Mouse (Mus musculus) E14TG2a.4 (cell line): Measurements from ENCODE around the gene Mbnl1.

Experiments
- CTCF ChIP-seq: conservative IDR thresholded peaks from 2 replicates; pipeline ENCODE4 v1.5.1; 2014; ENCODE audit warnings: low read length
- NANOG ChIP-seq: IDR thresholded peaks from 2 replicates; pipeline ENCODE4 v1.6.1; 2014; ENCODE audit warnings: borderline replicate concordance, low read length, mixed read lengths
- POU5F1 ChIP-seq: IDR thresholded peaks from 2 replicates; pipeline ENCODE4 v1.6.1; 2014; ENCODE audit warnings: low read length, borderline replicate concordance

DNA sequence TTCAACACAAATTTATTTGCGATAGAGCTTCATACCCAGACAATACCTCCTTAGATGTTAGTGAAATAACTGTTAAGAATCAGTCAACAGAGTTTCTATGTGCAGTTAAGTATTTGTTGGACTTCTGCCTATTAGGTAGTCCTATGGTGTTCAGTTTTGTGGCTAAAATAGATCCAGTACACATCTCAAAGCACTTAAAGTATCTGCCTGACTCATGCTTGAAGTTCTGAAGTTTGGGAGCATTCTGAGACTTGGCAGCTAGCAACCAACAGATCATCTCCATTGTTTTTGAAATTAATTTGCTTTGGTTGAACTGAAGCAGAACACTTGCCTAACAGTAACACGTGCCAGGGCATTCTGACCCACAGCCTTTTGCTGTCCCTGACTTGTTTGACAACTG is 59.2 kb downstream of the Mbnl1 start:
- TF ChIP-seq CTCF (no peak), NANOG (no peak), POU5F1 (no peak)
